Mouse (Mus musculus) testis, adult 2 months (tissue): ENCODE measurements around the gene Hs3st3a1.

Source experiments
- CTCF ChIP-seq: fragments of 200-500 bp; IDR thresholded peaks from 2 replicates; pipeline ENCODE4 v1.5.1; 2012; ENCODE audit warnings: low read depth, mild to moderate bottlenecking, inconsistent platforms, low read length, moderate library complexity; ENCODE audit not compliant: control insufficient read depth, insufficient read depth, insufficient replicate concordance
- POLR2A ChIP-seq: fragments of 200-500 bp; IDR thresholded peaks from 2 replicates; pipeline ENCODE4 v1.6.1; 2012; ENCODE audit warnings: low read depth, mild to moderate bottlenecking, inconsistent platforms, low read length, moderate library complexity; ENCODE audit not compliant: control insufficient read depth

DNA sequence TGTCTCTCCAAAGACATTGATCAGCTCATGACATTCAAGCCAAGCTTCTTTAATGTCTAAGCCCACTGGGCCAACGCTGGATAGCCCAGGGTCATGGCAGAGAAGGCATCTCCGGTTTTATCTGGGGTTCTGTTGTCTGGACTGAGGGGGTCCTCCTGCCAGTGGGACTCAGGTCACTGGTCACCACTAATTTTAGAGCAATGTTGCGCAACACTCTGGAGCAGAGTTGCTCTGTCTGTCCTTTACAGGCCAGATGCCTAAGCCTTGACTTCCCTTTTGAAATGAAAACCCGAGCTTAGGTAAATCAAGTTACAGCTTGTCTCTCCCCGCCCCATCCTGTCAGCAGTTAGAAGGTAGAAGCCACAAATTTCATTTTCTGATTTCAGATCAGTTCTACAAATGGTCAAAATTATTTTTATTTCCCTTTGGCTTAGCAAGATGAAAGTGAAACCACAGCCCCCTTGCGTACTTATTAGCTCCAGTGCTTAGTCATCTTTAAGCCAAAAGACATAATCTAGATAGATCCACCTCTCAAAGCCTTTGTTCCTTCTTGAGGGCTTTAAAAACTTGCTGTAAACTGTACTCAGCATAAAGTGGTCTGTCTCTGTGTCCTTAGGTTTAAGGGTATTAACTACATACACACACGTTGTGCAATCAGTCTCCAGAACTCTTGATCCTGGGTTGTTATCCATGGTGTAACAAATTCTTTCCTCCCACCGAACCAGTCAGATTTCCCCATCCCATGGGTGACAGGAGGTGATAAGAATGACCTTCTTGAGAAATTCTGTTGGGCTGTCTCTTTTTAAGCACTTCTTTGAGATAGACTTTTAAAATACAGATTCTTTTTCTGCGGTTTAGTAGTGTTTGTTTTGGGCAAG, 81.8 kb downstream of the Hs3st3a1 start:
- no peak for TF ChIP-seq POLR2A
- no peak for TF ChIP-seq CTCF
